Mouse (Mus musculus) forebrain, embryonic 16.5 days (tissue): Measurements from ENCODE around the gene Cox6b2. TPM values are rescaled to one million over a fixed set of nuclear protein-coding genes. Genes with fewer than 3 reads are reported as not detected.

ENCODE experiments used
- ATAC-seq: fragments of 200-750 bp; cut with Nextera tagmentation; 2 replicates; pipeline ENCODE4 v1.8.0; 2017; ENCODE audit warnings: mild to moderate bottlenecking, moderate library complexity
- H3K27ac ChIP-seq: fragments of 300-500 bp; sonication (generic); 2 replicates; pipeline ENCODE4 v1.5.1; 2014; ENCODE audit warnings: low read length, control low read depth
- H3K27me3 ChIP-seq: fragments of 300-500 bp; sonication (generic); replicated peaks from 2 replicates; pipeline ENCODE4 v1.6.1; 2014; ENCODE audit warnings: low read length; ENCODE audit not compliant: control insufficient read depth, insufficient read depth
- H3K36me3 ChIP-seq: fragments of 300-500 bp; sonication (generic); 2 replicates; pipeline ENCODE4 v1.6.1; 2014; ENCODE audit not compliant: control insufficient read depth, insufficient read depth
- H3K4me1 ChIP-seq: fragments of 300-500 bp; sonication (generic); replicated peaks from 2 replicates; pipeline ENCODE4 v1.6.1; 2014; ENCODE audit warnings: low read length; ENCODE audit not compliant: control insufficient read depth, insufficient read depth
- H3K4me2 ChIP-seq: fragments of 300-500 bp; sonication (generic); 2 replicates; pipeline ENCODE4 v1.6.1; 2014; ENCODE audit warnings: mild to moderate bottlenecking, low read length, control low read depth
- H3K4me3 ChIP-seq: fragments of 300-500 bp; sonication (generic); replicated peaks from 2 replicates; pipeline ENCODE4 v1.5.1; 2014; ENCODE audit warnings: mild to moderate bottlenecking, low read length, control low read depth
- H3K9ac ChIP-seq: fragments of 300-500 bp; sonication (generic); replicated peaks from 2 replicates; pipeline ENCODE4 v1.6.1; 2014; ENCODE audit warnings: low read depth, low read length, control low read depth
- H3K9me3 ChIP-seq: fragments of 300-500 bp; sonication (generic); 2 replicates; pipeline ENCODE4 v1.6.1; 2016; ENCODE audit warnings: low read length; ENCODE audit not compliant: control insufficient read depth
- WGBS: fragments of 180-500 bp; shearing (Covaris S2); extraction: QIAGEN DNeasy Blood & Tissue Kit; methylation state at CpG from one replicate; pipeline ENCODE4 v1.1.7; 2014; 5-methylcytosine and 5-hydroxymethylcytosine counted together
- polyA plus RNA-seq: library from polyadenylated mRNA; unstranded; fragments of >200 nt; fragmentation: Nextera tagmentation; extraction: Ambion mirVana; gene quantifications from 2 replicates; pipeline ENCODE4 v1.2.1, GENCODE M21; 2015

The Cox6b2 gene
- polyA plus RNA-seq, 1 experiment from 2014 or later = 12.1 TPM

GRCm38 (mm10) chr7:4744886-4745285 is 8.0 kb downstream of the Cox6b2 start:
- WGBS = 95% methylated on average over 6 of the region's 6 CpGs
- H3K36me3 ChIP-seq = no peaks in the 10 kb centered on the region
- H3K4me3 ChIP-seq = no peak overlapping the region
- H3K4me2 ChIP-seq = no peak overlapping the region
- no peaks in the 10 kb centered on the region for H3K27me3 ChIP-seq
- peaks cover 21% of the 10 kb centered on the region for H3K4me1 ChIP-seq
- H3K9me3 ChIP-seq = no peaks in the 10 kb centered on the region
- no peak overlapping the region for H3K27ac ChIP-seq
- no peak for ATAC-seq
- no peak overlapping the region for H3K9ac ChIP-seq

GRCm38 (mm10) chr7:4743354-4743753 is 9.5 kb downstream of the Cox6b2 start:
- no peak overlapping the region for H3K27ac ChIP-seq
- peaks cover 30% of the 10 kb centered on the region for H3K4me1 ChIP-seq
- no peak for ATAC-seq
- H3K4me2 ChIP-seq = no peak overlapping the region
- H3K9ac ChIP-seq = no peak overlapping the region
- H3K27me3 ChIP-seq = no peaks in the 10 kb centered on the region
- 71% methylated on average over 2 of the region's 2 CpGs for WGBS
- no peak overlapping the region for H3K4me3 ChIP-seq
- no peaks in the 10 kb centered on the region for H3K36me3 ChIP-seq
- no peaks in the 10 kb centered on the region for H3K9me3 ChIP-seq

- H3K4me3 ChIP-seq = no peak overlapping the region
- no peaks in the 10 kb centered on the region for H3K36me3 ChIP-seq
- H3K4me2 ChIP-seq = no peak overlapping the region
- H3K4me1 ChIP-seq = peaks cover 31% of the 10 kb centered on the region
- H3K9ac ChIP-seq = no peak overlapping the region
- H3K27ac ChIP-seq = no peak overlapping the region
- ATAC-seq = no peak
- H3K9me3 ChIP-seq = no peaks in the 10 kb centered on the region
- WGBS = 88% methylated on average over 6 of the region's 6 CpGs
- no peaks in the 10 kb centered on the region for H3K27me3 ChIP-seq
Observed at GRCm38 (mm10) chr7:4742482-4742819, 10.4 kb downstream of the Cox6b2 start.

- Histone ChIP-seq H3K4me2 (peak overlapping the region; percentile 86), H3K4me3 (no peak overlapping the region), H3K4me1 (peaks cover 31% of the 10 kb centered on the region), H3K9me3 (no peaks in the 10 kb centered on the region), H3K27ac (no peak overlapping the region; the same call in 1 of the 2 replicates), H3K9ac (no peak overlapping the region), H3K36me3 (no peaks in the 10 kb centered on the region), H3K27me3 (no peaks in the 10 kb centered on the region)
- WGBS = 76% methylated on average over 21 of the region's 21 CpGs
- ATAC-seq = no peak
Observed at GRCm38 (mm10) chr7:4741672-4742481, 11.0 kb downstream of the Cox6b2 start.

GRCm38 (mm10) chr7:4741151-4741550 is 11.7 kb downstream of the Cox6b2 start:
- peak overlapping the region; percentile 86 for H3K4me2 ChIP-seq
- peaks cover 31% of the 10 kb centered on the region for H3K4me1 ChIP-seq
- no peak for ATAC-seq
- H3K27me3 ChIP-seq = no peaks in the 10 kb centered on the region
- peak overlapping the region; percentile 77 for H3K27ac ChIP-seq
- no peaks in the 10 kb centered on the region for H3K9me3 ChIP-seq
- peak overlapping the region; percentile 78 for H3K9ac ChIP-seq
- 4% methylated on average over 4 of the region's 4 CpGs for WGBS
- H3K36me3 ChIP-seq = no peaks in the 10 kb centered on the region
- peak overlapping the region; percentile 52 for H3K4me3 ChIP-seq

- Histone ChIP-seq H3K4me3 (peak overlapping the region; percentile 52), H3K36me3 (no peaks in the 10 kb centered on the region), H3K4me1 (peaks cover 31% of the 10 kb centered on the region), H3K27me3 (no peaks in the 10 kb centered on the region), H3K9ac (peak overlapping the region; percentile 78), H3K27ac (peak overlapping the region; percentile 77), H3K4me2 (peak overlapping the region; percentile 86), H3K9me3 (no peaks in the 10 kb centered on the region)
- peak; percentile 26 for ATAC-seq
- WGBS = under 1% methylated on average over 13 of the region's 14 CpGs
Observed at GRCm38 (mm10) chr7:4740309-4740727, 12.6 kb downstream of the Cox6b2 start.

GRCm38 (mm10) chr7:4739544-4740275 is 13.2 kb downstream of the Cox6b2 start, which contains the start of gene Kmt5c:
Kmt5c (plus strand) TSS chr7:4740115.
- Histone ChIP-seq H3K27ac (peak within 1 kb of the TSS; percentile 78), H3K36me3 (no peaks in the 10 kb centered on the region), H3K9me3 (no peaks in the 10 kb centered on the region), H3K4me3 (peak within 1 kb of the TSS; percentile 52), H3K9ac (peak within 1 kb of the TSS; percentile 78), H3K4me2 (peak within 1 kb of the TSS; percentile 86), H3K27me3 (no peaks in the 10 kb centered on the region), H3K4me1 (peaks cover 31% of the 10 kb centered on the region)
- WGBS = under 1% methylated on average over 37 of the region's 44 CpGs
- ATAC-seq = peak; percentile 96

GRCm38 (mm10) chr7:4739041-4739543 is 13.8 kb downstream of the Cox6b2 start:
- H3K9ac ChIP-seq = peak overlapping the region; percentile 23
- peak overlapping the region; percentile 65 for H3K4me2 ChIP-seq
- H3K4me3 ChIP-seq = peak overlapping the region; percentile 44
- no peaks in the 10 kb centered on the region for H3K36me3 ChIP-seq
- H3K9me3 ChIP-seq = no peaks in the 10 kb centered on the region
- peaks cover 31% of the 10 kb centered on the region for H3K4me1 ChIP-seq
- H3K27ac ChIP-seq = peak overlapping the region; percentile 78
- no peaks in the 10 kb centered on the region for H3K27me3 ChIP-seq
- no peak; the same call in 1 of the 2 replicates for ATAC-seq
- WGBS = 22% methylated on average over 10 of the region's 10 CpGs

GRCm38 (mm10) chr7:4732968-4733392 is 19.9 kb downstream of the Cox6b2 start:
- no peaks in the 10 kb centered on the region for H3K27me3 ChIP-seq
- H3K4me1 ChIP-seq = no peaks in the 10 kb centered on the region
- 74% methylated on average over 6 of the region's 6 CpGs for WGBS
- no peaks in the 10 kb centered on the region for H3K36me3 ChIP-seq
- H3K9ac ChIP-seq = no peak overlapping the region
- ATAC-seq = no peak
- no peak overlapping the region for H3K4me3 ChIP-seq
- H3K9me3 ChIP-seq = no peaks in the 10 kb centered on the region
- H3K4me2 ChIP-seq = no peak overlapping the region
- no peak overlapping the region for H3K27ac ChIP-seq
